Mouse (Mus musculus) right cerebral cortex, adult 18-20 months (tissue): Measurements from ENCODE around the gene Rae1.

ENCODE experiments used
- DNase-seq: peaks from one replicate; pipeline ENCODE4 v3.0.0; 2022; ENCODE audit warnings: mixed read lengths

Rae1 gene

DNA sequence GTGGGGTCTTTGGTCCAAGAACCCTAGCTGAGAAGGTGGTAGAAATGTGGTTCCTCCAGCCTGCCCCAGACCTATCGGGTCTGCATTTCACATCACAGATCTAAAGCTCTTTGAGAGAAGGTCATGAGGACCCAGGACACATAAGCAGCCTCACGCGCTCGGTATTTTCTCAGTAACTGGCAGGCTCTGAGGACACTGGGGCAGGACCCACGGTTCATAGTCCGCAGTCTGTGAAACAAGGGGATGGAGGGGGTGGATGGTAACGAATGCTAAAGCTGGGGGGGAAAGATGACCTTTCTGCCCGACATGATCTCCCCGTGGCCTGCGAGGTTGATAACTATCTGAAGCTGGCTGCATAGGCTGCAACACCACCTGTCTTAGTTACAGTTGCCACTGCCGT is 2.2 kb upstream of the Rae1 start:
- no peak for DNase-seq

DNA sequence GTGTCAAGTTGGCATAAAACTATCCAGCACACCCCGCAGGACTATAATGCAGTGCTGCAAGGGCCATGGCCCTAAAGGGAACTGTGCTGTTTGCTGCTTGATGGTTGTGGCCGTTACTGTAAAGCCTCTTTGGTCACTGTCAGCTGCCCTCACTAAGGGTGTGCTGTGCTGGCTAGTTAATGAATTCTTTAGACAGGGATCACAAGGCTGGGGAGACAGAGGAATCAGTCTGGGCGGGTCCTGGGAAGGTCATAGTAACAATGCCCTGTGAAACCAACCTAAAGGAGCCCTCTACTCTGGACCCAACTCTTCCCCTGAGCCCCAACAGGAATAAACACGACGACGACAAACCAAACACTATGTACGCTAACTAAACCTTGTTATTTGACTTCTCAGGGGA is 1.4 kb upstream of the Rae1 start:
- DNase-seq: no peak

DNA sequence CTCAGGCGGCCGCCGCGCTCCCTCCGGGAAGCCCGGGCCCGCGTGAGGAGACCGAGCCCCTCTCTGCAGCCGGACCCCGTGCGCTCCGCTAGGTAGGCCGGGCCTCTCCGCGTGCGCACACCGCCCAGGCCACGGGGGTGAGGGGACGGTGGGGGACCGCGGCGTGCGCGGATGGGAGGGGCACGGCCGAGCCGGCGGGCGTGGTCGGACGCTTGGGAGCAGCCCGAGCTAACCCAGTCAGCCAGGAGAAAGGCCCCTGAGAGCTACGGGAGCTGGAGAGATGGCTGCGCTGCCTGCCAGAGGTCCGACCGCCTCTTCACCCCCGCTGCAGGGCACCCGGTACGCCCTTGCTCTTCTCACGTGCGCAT is 352 bp downstream of the Rae1 start:
- peak; percentile 59 for DNase-seq

DNA sequence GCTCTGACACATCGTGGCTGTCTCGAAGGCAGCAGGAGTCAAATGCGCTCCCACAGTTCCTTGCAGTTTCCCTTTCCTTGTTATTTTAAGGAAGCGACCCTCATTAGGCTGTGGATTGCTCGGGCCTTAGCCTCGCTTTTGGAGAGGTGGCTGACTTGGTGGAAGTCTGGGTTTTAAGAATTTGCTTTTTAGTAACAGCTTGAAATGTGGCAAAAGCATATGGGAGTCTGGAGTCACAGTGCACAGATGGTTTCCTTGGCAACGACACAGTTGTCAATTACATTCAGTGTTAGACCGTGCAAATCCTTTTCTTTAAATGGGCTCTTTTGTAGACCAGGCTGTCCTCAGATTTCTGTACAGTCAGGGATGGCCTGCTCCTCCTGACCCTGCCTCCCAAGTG is 1.0 kb downstream of the Rae1 start:
- no peak for DNase-seq

DNA sequence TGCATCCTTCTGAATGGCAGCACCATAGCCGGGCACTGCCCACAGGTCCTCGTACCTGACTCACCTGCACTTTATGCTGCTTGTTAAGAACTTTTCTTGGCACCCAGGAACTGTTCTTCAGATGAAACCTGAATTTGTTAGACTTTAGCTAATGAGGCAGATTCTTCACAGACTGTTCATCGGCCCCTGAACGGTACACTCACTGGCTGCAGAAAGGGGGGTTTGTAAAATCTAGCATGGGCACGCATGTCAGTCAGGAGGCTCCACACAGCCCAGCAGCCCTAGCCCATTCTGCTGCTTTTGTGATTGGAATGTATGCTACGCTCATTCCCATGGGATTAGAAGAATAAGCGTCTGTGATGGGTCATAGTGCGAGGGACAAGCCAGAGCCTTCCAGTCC is 3.8 kb downstream of the Rae1 start:
- no peak for DNase-seq

DNA sequence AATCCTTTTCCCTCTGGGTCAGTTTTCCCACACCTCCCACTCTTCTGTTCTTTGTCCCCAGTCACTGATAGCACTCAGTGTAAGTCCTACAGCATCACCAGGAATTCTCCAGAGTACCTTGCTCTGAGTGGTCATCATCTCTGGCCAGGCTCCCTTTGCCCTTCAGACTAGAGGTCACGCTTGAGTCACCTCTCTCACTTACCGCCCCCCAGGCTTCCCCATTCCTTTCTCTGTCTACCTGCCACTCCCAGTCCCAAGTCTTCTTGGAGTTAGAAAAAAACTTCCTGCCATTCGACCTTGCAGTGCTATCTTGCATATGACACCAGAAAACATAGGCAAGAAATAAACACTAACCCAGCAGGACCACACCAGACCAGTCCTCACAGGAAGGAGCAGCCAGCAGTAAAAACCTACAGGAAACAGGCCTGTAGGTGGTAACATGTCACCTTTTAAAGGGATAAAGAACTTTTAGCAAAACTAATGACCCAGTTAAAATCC is 10.4 kb downstream of the Rae1 start:
- DNase-seq: no peak

DNA sequence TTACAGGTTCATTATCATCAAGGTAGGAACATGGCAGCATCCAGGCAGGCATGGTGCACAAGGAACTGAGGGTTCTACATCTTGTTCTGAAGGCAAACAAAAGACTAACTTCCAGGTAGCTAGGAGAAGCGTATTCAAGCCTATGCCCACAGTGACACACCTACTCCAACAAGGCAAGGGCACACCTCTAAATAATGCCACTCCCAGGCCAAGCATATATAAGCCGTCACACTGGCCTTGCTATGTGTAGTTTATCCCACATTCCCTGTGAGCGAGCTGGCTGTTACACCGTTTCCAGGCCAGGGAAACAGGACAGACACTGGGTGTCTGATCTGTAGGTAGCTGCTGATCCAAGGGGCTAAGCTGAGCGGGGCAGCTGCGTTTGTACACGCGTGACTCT is 11.5 kb downstream of the Rae1 start:
- DNase-seq: no peak

DNA sequence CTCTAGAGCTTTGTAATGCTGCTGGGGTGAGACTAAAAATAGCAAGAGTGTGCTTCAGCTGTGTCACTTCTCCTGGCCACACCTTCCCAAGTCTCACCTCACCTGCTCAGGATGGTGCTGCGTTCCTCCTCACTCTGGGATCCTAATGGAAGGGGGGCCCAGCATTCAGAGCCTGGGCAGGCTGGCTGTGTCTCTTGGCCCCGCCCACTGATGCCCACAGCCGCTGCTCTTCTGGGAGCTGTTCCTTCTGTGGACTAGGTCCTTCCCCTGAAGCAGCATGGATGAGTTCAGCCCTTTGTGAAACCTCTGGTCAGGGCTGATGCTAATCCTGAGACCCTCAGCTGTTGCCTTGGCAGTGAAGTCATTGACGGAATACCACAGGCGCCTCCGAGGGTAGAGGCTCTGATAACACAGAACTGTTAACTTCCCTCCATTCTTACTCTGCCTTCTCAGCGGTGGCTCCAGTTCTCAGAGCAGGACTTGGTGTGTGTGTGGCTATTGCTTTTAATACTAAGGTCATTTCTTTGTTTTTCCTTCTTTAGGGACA is 14.9 kb downstream of the Rae1 start:
- DNase-seq: no peak

DNA sequence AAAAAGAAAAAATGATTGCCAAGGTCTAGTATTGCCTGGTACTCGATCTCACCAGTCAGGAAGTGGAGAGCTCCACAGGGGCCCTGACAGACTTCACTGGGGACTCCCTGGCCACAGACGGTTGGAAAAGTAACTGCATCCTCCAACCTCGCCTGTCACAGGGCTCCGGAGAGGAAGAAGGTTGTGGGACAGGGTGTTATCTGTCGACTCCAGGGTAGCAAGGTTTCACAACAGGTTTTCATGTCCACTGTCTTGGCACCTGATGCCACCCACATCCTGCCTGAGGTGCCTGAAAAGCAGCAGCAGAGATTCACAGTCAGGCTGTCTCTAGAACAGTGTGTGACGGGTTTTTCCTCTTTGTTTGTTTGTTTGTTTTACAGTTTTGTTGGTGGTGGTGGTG is 18.0 kb downstream of the Rae1 start:
- DNase-seq: no peak

DNA sequence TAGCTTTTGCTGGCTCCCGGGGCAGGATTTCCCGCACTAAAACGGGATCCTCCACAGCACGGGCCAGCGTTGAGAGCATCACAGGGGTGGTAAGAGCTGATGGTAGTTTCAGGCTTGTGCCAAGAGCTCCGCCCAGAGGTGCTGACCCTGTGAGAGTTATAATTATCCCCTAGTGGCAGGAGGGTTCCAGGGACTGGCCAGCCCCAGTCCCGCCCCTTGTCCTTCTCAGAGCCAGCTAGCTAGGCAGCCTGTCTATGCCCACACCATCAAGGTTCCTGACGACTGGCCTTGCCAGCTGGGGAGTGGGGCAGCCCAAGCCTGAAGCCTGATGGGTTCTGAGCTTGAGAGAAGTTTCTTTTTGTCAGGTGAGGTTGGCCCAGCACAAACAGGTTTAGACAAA is 18.7 kb downstream of the Rae1 start:
- no peak for DNase-seq

DNA sequence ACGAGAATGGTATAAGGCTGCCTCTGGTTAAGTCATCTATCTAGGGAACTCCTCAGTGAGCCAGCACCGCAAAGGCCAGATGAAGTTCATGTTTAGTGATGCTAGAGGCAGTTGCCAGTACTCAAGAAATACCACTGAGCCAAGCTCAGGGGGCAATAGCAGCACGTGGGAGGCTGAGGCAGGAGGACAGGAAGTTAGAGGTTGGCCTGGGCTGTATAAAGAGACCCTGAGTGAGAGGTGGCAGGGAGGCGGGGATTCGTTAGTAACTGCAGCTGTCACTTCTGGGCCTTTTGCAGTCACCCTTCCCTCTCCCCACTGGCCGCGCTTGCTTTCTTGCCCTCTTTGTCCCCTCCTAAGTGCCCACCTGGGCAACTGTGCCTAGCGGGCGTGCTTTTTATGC is 19.4 kb downstream of the Rae1 start:
- no peak for DNase-seq

DNA sequence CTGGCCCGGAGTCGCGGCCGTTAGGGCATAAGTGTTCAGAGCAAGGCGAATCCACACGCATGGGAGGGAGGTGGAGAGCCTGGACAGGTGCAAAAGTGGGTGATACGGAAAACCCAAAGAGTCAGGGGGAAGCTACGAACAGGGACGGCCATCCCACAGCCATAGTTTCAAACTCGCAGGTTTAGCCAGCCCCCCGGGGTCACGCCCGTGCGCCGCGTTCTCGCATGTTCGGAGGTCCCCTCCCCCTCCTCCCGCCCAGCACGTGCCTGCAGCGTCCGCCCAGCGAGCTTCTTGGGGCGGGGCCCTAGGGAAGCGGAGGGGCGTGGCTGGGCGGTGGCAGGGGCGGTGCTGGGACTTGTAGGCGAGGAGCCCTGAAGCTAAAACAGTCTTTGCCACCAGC is 19.9 kb downstream of the Rae1 start:
- DNase-seq: peak; percentile 85

DNA sequence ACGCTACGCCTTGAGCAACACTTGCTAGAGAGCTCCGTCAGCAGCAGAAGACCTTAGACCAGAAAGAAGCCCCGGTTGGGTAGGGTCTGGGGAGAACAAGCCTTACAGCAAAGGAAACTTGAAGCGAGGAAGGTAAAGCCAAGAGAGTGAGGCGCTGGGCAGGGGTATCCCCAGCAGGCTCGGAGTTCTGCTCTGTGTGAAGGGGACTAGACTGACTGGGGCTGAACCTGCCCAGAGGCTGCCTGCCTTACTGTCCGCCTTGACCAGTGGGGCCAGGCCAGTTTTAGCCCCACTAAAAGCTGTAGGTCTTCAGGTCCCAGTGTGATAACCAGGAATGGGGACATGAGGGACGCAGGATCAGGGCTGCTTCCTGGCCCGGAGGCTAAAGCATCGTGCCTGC is 20.5 kb downstream of the Rae1 start, which contains the start of gene Rbm38:
Gene Rbm38, plus strand, starts transcription at position 69 of the 400 bp plus-strand sequence.
- no peak for DNase-seq

DNA sequence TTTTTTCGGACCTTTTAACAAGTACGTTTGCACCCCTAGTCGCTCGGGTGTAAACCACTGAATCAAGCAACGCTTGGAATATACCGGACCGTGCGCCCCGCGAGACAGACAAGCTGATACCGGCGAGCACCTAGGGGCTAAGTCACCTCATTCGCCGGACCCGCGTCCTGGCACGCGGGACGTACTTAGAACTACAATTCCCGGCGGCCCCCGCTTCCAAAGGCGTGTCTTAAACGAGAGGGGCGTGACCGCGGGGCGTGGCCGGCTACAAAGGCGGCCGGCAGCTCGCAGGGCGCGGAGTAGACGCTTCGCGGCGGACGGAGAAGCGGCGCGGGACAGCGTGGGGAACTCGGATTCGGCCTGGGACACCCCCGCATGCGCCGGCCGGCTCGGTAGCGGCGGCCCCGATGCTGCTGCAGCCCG is 21.7 kb downstream of the Rae1 start:
- DNase-seq: peak; percentile 92

DNA sequence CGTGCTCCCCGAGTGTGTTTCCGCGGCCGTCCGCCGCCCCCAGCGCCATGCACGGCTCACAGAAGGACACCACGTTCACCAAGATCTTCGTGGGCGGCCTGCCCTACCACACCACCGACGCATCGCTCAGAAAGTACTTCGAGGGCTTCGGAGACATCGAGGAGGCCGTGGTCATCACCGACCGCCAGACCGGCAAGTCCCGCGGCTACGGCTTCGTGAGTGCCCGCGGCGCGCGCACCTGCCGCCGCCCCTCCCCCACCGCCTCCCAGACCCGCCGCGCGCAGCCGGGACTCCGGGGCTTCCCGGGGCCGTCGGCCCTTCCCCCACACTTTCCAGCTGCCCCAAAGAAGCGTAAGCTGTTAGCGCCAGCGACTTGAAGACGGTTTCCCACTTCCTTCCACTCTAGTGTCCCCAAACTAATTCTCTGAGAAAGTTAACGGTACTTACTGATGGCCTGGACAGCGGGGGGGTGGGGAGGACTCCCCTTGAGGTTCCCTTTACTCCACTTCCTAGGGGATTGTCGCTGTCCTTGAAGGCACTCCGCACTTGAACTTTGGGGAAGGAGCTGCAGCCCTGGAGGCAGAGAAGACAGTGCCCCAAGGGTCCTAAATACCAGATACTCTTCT is 22.3 kb downstream of the Rae1 start:
- DNase-seq: no peak

DNA sequence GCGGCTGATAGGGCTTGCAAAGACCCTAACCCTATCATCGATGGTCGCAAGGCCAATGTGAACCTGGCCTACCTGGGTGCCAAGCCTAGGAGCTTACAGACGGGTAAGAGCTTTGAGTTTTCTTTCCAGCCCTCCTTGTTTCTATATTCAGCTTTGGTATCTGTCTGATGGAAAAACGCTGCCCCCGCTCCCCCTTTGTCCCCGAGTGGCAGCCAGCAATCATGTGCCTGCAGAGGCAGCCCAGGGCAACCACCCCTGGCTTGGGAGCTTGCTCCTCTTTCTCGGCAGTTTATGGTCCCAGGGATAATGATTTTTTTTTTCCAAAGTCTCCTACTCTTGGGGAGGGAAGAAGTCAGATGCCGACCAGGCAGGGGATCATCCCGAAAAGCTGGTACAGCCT is 22.9 kb downstream of the Rae1 start:
- no peak for DNase-seq

DNA sequence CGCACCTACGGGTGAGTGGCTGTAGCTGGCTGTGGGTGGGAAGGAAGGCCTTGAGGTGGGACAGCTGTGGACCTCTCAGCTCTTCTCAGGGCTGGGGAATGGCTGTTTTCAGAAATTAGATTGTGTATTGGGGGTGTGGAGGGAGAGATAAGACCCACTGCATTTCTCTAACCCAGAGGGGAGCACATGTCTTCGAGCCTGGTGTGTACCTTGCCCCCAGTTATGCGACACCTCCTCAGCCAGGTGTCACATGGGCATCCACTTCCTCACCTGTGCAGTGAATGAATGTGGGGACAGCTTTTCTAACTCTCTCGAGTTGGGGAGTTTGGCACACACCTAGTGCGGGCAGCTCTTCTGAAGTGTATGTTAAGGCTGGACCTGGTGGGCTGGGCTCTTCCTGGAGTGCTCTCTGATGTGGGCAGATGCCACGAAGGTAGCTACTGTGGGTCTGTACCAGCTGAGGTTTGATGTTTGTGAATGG is 23.5 kb downstream of the Rae1 start:
- no peak for DNase-seq

DNA sequence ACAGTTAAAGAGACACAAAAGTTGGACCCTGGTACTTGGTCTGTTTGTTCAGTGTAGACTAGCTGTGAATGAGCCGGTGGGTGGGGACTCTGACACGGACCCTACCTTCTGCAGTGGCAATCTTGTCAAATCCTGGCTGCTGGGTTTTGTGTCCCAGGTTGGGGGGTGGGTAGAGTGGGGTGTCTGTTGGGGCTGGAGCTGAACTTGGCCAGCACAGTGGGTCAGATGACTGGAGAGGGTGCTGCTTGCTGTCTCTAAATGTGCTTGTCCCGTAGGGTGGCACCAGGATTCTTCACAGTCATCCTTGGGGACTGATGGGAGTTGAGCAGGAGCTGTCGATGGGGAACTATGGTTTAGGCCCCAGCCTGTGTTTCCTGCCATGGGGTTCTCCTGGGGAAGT is 24.0 kb downstream of the Rae1 start:
- DNase-seq: no peak

DNA sequence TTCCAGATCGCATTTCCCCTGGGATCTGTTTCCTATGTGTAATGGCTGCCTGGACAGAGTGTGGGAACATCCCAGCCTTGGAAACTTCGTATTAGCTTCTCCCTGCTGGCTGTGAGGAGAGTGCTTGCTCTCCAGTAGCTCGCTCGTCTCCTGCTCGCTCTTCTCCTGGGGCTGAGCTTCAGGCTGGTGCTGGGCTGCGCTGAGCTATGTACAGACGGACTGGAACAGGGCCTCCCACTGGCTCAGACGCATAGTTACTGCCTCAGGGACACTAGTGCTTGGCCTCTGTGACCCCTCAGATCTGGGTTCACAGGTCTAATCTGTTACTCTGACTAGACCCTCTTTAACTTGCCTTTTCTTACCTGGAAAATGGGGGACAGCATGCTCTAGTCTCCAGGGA is 24.5 kb downstream of the Rae1 start:
- no peak for DNase-seq

DNA sequence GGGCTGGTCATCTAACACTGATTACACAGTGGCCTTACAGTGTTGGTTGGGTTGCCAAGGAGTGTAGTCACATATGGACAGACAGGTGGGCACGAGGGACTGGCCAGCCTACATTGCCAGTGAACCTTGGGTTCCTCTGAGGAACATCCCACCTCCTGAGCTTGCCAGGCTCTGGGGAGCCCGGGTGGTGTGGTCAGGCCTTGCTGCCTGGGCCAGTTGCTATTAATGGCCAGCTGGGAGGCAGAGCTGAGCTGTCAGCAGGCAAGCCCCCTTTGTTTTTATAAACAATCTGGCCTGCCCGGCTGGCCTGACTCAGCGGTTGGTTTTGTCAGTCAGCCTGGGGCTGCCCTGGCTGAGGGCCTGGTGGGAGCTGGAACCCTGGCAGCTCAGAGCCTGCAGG is 25.0 kb downstream of the Rae1 start:
- no peak for DNase-seq

DNA sequence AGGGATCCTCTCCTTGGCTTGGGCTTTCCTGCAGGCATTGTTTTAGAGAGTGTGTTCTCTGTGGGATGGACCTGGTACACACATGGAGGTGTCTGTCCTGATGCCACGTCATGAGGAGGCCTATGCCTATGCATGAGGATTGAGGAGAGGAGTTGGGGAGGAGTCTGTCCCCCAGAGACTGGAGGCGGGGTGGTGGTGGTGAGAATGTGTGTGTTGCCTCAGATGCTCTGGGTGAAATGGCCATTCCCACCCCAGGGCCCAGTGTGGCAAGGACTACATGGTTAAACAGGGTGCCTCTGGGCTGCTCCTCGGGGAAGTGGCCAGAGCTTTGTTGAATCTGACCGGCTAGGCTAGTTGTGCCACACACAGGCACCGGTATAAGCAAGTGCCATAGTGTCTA is 26.4 kb downstream of the Rae1 start:
- DNase-seq: no peak

DNA sequence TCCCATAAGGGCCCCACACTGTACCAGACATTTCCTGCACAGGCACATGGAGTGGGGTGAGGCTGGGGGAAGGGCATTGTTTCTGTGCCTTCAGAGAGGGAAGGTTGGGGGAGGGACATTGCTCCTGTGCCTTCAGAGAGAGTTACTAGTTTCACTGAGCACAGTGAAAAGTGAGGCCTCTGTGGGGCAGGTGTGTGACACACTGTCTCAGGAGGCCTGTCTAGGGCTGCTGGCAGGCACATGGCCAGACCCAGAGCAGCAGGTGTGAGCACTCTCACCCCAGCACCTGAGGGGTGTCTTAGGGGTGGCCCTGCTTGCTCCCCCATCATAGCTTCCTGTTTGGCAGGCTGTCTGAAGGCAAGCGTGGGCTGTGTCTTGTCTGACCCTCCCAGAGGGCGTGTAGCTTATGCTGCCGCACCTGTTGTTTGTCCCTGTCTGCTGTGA is 26.8 kb downstream of the Rae1 start:
- DNase-seq: no peak

DNA sequence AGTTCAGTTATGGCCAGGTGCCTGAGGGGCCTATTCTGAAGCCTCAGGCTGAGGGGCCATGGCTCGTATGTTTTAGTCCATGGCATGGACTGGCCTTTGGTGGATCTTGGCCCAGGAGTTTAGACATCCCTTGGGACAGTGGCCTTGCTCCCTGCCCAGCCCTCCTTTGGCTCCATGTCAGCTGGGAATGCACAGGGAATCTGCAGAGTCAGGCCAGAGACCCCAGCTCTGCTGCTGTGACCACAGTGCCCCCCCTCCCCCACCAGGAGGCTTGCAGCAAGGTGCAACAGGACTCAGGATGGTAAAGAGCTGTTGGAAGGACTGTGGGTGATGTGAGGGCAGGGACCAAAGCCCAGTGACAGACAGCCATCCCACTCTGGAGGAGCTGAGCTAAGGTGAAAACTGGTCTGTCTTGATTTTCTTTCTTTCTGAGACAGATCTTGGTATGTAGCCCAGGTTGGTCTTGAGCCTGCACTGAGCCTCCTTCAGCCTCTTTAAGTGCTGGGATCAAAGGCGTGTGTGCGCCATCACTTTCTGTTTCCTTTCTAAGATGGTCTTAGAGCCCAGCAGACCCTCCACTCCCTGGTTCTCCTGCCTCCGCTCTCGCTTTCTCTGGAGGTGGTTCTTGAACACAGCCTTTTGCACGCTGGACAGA is 27.4 kb downstream of the Rae1 start:
- DNase-seq: no peak

DNA sequence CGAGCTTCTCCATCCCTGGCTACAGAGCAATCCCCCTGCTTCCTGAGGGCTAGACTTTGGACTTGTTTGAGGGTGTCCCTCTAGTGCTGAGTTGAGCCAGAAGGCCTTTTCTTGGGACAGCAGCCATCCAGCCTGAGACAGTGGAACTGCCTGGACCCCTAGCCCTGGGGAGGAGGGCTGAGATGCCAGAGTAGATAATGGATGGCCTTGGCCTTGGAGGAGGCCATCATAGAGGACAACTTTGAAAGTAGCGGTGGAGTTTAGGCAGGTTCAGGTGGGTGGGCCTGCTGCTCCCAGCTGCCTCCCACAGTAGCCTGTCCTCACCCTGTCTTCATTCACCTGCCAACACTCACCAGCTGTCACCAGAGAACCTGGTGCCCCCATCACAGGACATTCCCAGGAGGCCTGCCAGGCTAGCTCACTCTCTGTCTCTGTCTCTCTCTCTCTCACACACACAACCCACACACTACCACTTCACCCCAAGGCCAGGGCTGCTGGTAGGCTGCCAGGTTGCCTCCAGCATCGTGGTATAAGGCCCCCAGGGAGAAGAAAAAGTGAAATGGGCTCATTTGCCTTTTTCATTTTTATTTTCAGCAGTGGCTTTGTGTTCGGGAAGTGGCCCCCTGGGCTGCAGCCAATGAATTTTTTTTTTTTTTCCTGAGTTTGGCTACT is 28.0 kb downstream of the Rae1 start:
- no peak for DNase-seq
